Mouse (Mus musculus) heart, adult 2 months (tissue): Measurements from ENCODE around the gene Mutyh. TPM values are rescaled to one million over a fixed set of nuclear protein-coding genes. Genes with fewer than 3 reads are reported as not detected.
A peak's percentile ranks its signal among the peaks of the same experiment; 100 is the strongest.
"Not testable (repeated sequence)": the region's sequence is repeated elsewhere in the genome, so short reads cannot be mapped to it uniquely, and the experiment has no call there.

Experiments
- DNase-seq, 2 experiments: peaks; one replicate each; pipeline ENCODE4 v3.0.0; 2021
- H3K27ac ChIP-seq: fragments of 200-600 bp; 2 replicates; pipeline ENCODE4 v1.8.1; 2022
- H3K27me3 ChIP-seq: fragments of 200-500 bp; 2 replicates; pipeline ENCODE4 v1.6.1; 2012; ENCODE audit warnings: mild to moderate bottlenecking, low read length, inconsistent platforms, mixed read lengths; ENCODE audit not compliant: control insufficient read depth, insufficient read depth
- H3K36me3 ChIP-seq: fragments of 200-500 bp; 2 replicates; pipeline ENCODE4 v1.6.1; 2012; ENCODE audit warnings: low read length, inconsistent platforms; ENCODE audit not compliant: control insufficient read depth, insufficient read depth
- H3K4me1 ChIP-seq: fragments of 200-500 bp; 2 replicates; pipeline ENCODE4 v1.6.1; 2011; ENCODE audit warnings: low read length; ENCODE audit not compliant: control insufficient read depth, insufficient read depth
- H3K4me3 ChIP-seq: fragments of 200-600 bp; 2 replicates; pipeline ENCODE4 v1.8.1; 2022
- H3K79me2 ChIP-seq: fragments of 200-500 bp; replicated peaks from 2 replicates; pipeline ENCODE4 v1.6.1; 2012; ENCODE audit warnings: mild to moderate bottlenecking, inconsistent platforms, low read length, moderate library complexity, mixed read lengths; ENCODE audit not compliant: control insufficient read depth, insufficient read depth
- H3K9ac ChIP-seq: fragments of 200-500 bp; 2 replicates; pipeline ENCODE4 v1.6.1; 2012; ENCODE audit warnings: low read depth, mild to moderate bottlenecking, control low read depth, inconsistent platforms, low read length, mixed read lengths
- CTCF ChIP-seq: fragments of 200-600 bp; IDR thresholded peaks from 2 replicates; pipeline ENCODE4 v1.8.1; 2022; ENCODE audit warnings: antibody characterized with exemption, mild to moderate bottlenecking, moderate library complexity
- EP300 ChIP-seq: fragments of 200-500 bp; IDR thresholded peaks from 2 replicates; pipeline ENCODE4 v1.6.1; 2011; ENCODE audit warnings: low read depth, low read length, control low read depth; ENCODE audit not compliant: insufficient read depth
- POLR2A ChIP-seq: fragments of 200-500 bp; IDR thresholded peaks from 2 replicates; pipeline ENCODE4 v1.6.1; 2011; ENCODE audit warnings: mild to moderate bottlenecking, low read depth, low read length, control low read depth; ENCODE audit not compliant: insufficient read depth
- WGBS: fragments of 180-500 bp; shearing (Covaris S2); methylation state at CpG from one replicate; pipeline ENCODE4 v1.1.7; 2018; 5-methylcytosine and 5-hydroxymethylcytosine counted together
- intact Hi-C: fragments of 180-260 bp; cut with DNase I; formaldehyde crosslinking; loops from one replicate; pipeline ENCODE4 v1.15.1; 2025
- polyA plus RNA-seq: library from polyadenylated mRNA; depleted of rRNA; stranded (reverse); fragments of >200 nt; gene quantifications from 2 replicates; pipeline ENCODE4 v1.2.3, GENCODE M21; 2012
- total RNA-seq, 2 experiments: library from RNA; stranded (reverse); gene quantifications; 2 replicates each; pipeline ENCODE4 v1.2.3; 2021

The Mutyh gene
- total and polyA plus RNA-seq, 3 experiments: 1.2 to 3.7 (median 1.5) TPM

GRCm38 (mm10) chr4:116824541-116825004 is 17.1 kb downstream of the Mutyh start:
- intact Hi-C loops: loop anchor here (5.0 kb wide), 2 partner anchors 298 to 318 kb away; no protein-coding TSS in a partner anchor
- peak; percentile 76 to 83 for DNase-seq
- H3K4me3 ChIP-seq: peak overlapping the region; percentile 80
- 3% methylated on average over 29 of the region's 29 CpGs for WGBS
- H3K36me3 ChIP-seq: no peaks in the 10 kb centered on the region
- H3K27me3 ChIP-seq: no peaks in the 10 kb centered on the region
- peak overlapping the region; percentile 69 for H3K9ac ChIP-seq
- peaks cover 2% of the 10 kb centered on the region; the same call in 1 of the 2 replicates for H3K4me1 ChIP-seq
- H3K79me2 ChIP-seq: no peaks in the 10 kb centered on the region
- H3K27ac ChIP-seq: peak overlapping the region; percentile 94
- TF ChIP-seq EP300 (no peak), CTCF (no peak), POLR2A (peak; percentile 78)

- Histone ChIP-seq H3K27me3 (no peaks in the 10 kb centered on the region), H3K36me3 (no peaks in the 10 kb centered on the region), H3K4me3 (no peak overlapping the region), H3K4me1 (peaks cover 1% of the 10 kb centered on the region; the same call in 1 of the 2 replicates), H3K27ac (no peak overlapping the region), H3K9ac (no peak overlapping the region), H3K79me2 (no peaks in the 10 kb centered on the region)
- WGBS: under 1% methylated on average over 4 of the region's 4 CpGs
- TF ChIP-seq CTCF (peak; percentile 87), EP300 (0 out of 2 replicates have a peak, but pooled peaks have one; percentile 32), POLR2A (no peak)
- intact Hi-C loops: loop anchor here (1.0 to 5.0 kb wide), 3 partner anchors 163 to 314 kb away; no protein-coding TSS in a partner anchor
- DNase-seq: no peak
These were observed 20.3 kb downstream of the Mutyh start for GRCm38 (mm10) chr4:116827819-116828218.

- Histone ChIP-seq H3K4me3 (no peak overlapping the region), H3K27me3 (no peaks in the 10 kb centered on the region), H3K79me2 (no peaks in the 10 kb centered on the region), H3K9ac (no peak overlapping the region), H3K4me1 (peaks cover 1% of the 10 kb centered on the region; the same call in 1 of the 2 replicates), H3K27ac (no peak overlapping the region), H3K36me3 (no peaks in the 10 kb centered on the region)
- 61% methylated on average over 6 of the region's 6 CpGs for whole genome bisulfite sequencing
- intact Hi-C loops: loop anchor here (5.0 kb wide), 2 partner anchors 293 to 313 kb away; no protein-coding TSS in a partner anchor
- DNase-seq: no peak
- TF ChIP-seq POLR2A (no peak), EP300 (no peak), CTCF (no peak)
These were observed 22.0 kb downstream of the Mutyh start for GRCm38 (mm10) chr4:116829364-116830069.

- intact Hi-C loops: no loop called here
- H3K9ac ChIP-seq: no peak overlapping the region
- WGBS: 52% methylated on average over 6 of the region's 6 CpGs
- H3K27ac ChIP-seq: no peak overlapping the region
- H3K79me2 ChIP-seq: no peaks in the 10 kb centered on the region
- DNase-seq: no peak
- H3K4me1 ChIP-seq: peaks cover under 1% of the 10 kb centered on the region; the same call in 1 of the 2 replicates
- H3K36me3 ChIP-seq: no peaks in the 10 kb centered on the region
- TF ChIP-seq POLR2A: no peak
- no peak for TF ChIP-seq CTCF
- TF ChIP-seq EP300: no peak
- no peak overlapping the region for H3K4me3 ChIP-seq
- no peaks in the 10 kb centered on the region for H3K27me3 ChIP-seq
These were observed 22.5 kb downstream of the Mutyh start for GRCm38 (mm10) chr4:116830070-116830368.

- 55% methylated on average over 2 of the region's 2 CpGs for WGBS
- no peak overlapping the region for H3K9ac ChIP-seq
- intact Hi-C loops: no loop called here
- H3K79me2 ChIP-seq: no peaks in the 10 kb centered on the region
- DNase-seq: no peak
- no peak overlapping the region for H3K4me3 ChIP-seq
- no peak overlapping the region for H3K27ac ChIP-seq
- H3K27me3 ChIP-seq: no peaks in the 10 kb centered on the region; the same call in none of the 2 replicates
- TF ChIP-seq CTCF (no peak), POLR2A (no peak), EP300 (no peak)
- no peaks in the 10 kb centered on the region for H3K36me3 ChIP-seq
- no peaks in the 10 kb centered on the region for H3K4me1 ChIP-seq
These were observed 31.5 kb downstream of the Mutyh start for GRCm38 (mm10) chr4:116838999-116839398.

GRCm38 (mm10) chr4:116840096-116840495 is 32.6 kb downstream of the Mutyh start:
- H3K36me3 ChIP-seq, intact Hi-C loops, H3K79me2 ChIP-seq, H3K27me3 ChIP-seq, DNase-seq, H3K27ac ChIP-seq, H3K4me1 ChIP-seq, H3K4me3 ChIP-seq, H3K9ac ChIP-seq: not testable (repeated sequence)
- 18% methylated on average over 26 of the region's 29 CpGs for WGBS
